Mouse (Mus musculus) gastrocnemius, postnatal 14 days (tissue): ENCODE results near the gene Gm49450. TPM values are rescaled to one million over a fixed set of nuclear protein-coding genes. Genes with fewer than 3 reads are reported as not detected.
"Not testable (repeated sequence)": the region's sequence is repeated elsewhere in the genome, so short reads cannot be mapped to it uniquely, and the experiment has no call there.

ENCODE experiments used
- DNase-seq: peaks from one replicate; pipeline ENCODE4 v3.0.0; 2021; ENCODE audit warnings: mixed read lengths
- intact Hi-C: fragments of 180-260 bp; cut with DNase I; formaldehyde crosslinking; loops from one replicate; pipeline ENCODE4 v1.15.1; 2025; ENCODE audit warnings: low total_unique reads
- total RNA-seq, 2 experiments: library from RNA; stranded (reverse); gene quantifications; 2 replicates each; pipeline ENCODE4 v1.2.3; 2021

The Gm49450 gene
- total RNA-seq, 2 experiments from 2014 or later: not detected

DNA sequence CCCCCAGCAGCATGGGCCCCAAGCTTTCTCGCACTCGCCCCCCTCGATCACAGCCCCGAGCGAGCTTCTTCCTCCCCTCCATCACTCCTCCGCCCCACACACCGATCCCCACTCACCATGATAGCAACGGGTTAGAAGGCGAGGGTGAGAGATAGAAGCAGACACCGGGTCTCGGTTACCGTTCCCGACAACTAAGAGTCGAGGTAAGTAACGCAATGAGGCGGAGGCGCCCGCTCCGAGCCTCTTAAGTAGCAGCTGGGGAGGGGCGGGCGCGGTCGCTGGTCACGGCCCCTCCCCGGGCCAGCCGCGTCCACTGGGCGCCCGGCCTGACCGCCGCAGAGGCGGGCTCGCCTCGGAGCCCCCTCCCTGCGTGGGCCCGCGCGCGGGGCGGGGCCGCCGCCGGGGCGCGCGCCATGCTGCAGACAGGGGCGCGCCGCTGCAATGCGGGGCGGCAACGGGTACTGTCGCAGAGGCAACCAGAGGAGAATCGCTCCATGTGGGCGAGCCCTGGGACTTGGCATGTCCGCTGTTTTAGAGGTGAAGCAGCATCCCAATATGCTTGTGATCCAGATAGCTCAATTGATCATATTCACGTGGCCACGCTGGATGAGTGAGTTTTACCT, 19.0 kb downstream of the Gm49450 start, which contains the start of gene Tuba1b:
Gene Tuba1b, minus strand, starts transcription at position 349 of the 623 bp plus-strand sequence.
- intact Hi-C loops: no loop called here

GRCm38 (mm10) chr15:98933833-98934216, 19.5 kb downstream of the Gm49450 start:
- DNase-seq: peak; percentile 96
- intact Hi-C loops: no loop called here

More for the DNA sequence above, 19.0 kb downstream of the Gm49450 start, which contains the start of gene Tuba1b:
- DNase-seq: peak; percentile 94

GRCm38 (mm10) chr15:98933004-98933671, 20.2 kb downstream of the Gm49450 start:
- intact Hi-C loops, DNase-seq: not testable (repeated sequence)

- intact Hi-C loops: no loop called here
Observed at GRCm38 (mm10) chr15:98930998-98931397, 22.4 kb downstream of the Gm49450 start.

GRCm38 (mm10) chr15:98930017-98930734, 23.2 kb downstream of the Gm49450 start:
- no peak for DNase-seq

More at GRCm38 (mm10) chr15:98930998-98931397, 22.4 kb downstream of the Gm49450 start:
- DNase-seq: no peak

DNA sequence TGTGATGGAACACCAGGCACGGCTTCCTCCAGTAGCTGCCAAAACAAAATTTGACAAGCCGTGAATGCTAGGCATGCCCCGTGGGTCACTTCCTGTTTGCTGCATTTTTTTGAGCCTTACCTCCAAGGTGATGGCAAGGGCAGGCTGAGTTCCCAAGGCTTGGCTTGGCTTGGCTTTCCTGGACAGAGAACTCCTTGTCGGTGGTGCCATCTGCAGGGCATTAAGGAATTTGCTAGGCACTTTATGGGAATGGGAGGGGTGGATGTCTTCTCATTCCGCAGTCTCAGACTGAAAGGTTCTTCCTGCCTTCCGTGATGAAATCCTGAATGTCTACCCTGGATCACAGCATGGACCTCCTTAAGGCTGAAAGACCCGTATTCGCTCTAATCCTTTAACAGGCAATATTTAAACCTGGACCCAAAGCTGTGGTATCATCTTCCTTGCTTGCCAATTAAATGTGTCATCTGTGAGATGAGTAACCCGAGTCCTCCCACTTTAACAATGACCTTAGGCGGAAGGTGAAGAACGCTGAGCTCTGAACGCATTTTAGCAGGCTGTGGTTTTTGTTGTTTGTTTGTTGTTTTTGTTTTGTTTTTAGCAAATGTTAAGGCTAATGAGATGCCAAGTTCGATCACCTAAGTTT, 24.6 kb downstream of the Gm49450 start:
- intact Hi-C loops: loop anchor here (5.0 kb wide), 2 partner anchors 36 to 51 kb away; partner anchors contain the start of gene Rhebl1
- DNase-seq: peak; percentile 70

More at GRCm38 (mm10) chr15:98930017-98930734, 23.2 kb downstream of the Gm49450 start:
- intact Hi-C loops: no loop called here

- no peak for DNase-seq
- intact Hi-C loops: loop anchor here (5.0 kb wide), 2 partner anchors 35 to 50 kb away; partner anchors contain the start of gene Rhebl1
Observed at GRCm38 (mm10) chr15:98927566-98927965, 25.8 kb downstream of the Gm49450 start.

DNA sequence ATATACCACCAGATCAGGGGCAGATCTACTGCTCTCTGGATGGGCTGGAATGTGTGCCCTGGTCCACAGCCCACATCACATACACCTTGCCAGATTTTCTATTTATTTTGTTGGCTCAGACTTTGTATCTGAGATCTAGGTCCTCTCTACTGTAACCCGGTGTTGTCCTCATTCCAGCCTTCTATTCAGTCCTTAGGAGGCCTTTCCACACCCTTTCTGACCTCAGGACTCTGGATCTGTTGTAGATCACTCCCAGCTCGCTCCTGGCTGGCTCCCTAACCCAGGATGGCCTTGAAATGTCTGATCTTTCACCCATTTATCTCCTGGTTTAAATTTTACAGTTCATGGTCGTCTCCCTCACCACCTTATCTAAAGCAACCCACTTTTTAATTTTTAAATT, 28.7 kb downstream of the Gm49450 start:
- intact Hi-C loops: loop anchor here (5.0 kb wide), 2 partner anchors 32 to 47 kb away; partner anchors contain the start of gene Rhebl1

DNA sequence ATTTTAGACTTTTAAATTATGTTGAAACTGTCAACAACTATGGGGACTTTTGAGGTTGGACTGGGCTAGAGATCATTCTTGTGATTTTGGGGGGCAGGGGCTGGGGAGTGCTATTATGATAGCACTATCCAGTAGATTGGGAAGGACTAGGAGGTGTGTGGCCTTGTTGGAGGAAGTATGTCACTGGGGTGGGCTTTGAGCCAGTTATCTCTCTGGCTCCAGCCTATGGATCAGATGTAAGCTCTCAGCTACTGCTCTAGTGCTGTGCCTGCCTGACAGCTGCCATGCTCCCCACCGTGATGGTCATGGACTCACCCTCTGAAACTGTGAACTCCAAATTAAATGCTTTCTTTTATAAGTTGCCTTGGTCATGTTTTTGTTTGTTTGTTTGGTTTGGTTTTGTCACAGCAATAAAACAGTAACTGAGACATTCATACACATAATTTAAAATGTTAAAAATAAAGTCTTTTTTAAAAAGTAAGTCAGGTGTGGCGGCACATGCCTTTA, 30.3 kb downstream of the Gm49450 start:
- DNase-seq: no peak
- intact Hi-C loops: no loop called here

More for the DNA sequence above, 28.7 kb downstream of the Gm49450 start:
- no peak for DNase-seq

DNA sequence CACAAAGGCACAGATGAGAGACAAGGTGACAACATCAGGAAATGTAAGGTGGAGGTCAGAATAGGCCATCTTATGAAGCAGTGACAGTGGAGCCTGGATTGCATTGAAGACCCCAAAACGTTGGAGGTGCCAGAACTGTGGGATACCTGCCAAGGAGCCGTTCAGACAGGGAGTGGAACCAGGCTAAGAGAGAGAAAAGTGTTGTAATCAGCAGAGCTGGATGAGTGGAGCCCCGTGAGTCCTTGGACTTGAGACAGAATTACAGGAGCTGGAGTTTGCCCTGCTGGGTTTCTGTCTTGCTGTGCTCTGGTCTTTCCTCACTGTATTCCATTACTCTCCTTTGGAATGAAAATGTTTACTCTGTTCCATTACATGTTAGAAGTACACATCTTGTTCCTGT, 30.8 kb downstream of the Gm49450 start:
- intact Hi-C loops: no loop called here

DNA sequence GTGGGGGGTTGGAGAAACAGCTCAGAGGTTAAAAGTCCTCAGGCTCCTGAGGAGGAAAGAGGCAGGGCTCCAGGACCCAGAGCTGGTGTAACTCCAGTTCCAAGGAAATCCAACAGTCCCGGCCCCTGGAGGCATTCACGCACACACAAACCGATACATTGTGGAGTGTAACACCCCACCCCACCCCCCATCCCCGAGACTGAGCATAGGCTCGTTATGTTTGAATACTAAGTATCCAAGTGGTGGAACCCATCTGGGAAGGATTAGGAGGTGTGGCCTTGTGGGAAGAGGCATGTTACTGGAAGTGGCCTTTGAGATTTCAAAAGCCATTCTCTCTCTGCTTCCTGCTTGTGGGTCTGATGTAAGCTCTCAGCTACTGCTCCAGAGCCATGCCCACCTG, 31.8 kb downstream of the Gm49450 start:
- intact Hi-C loops: no loop called here
- no peak for DNase-seq

More for the DNA sequence above, 30.8 kb downstream of the Gm49450 start:
- DNase-seq: no peak

DNA sequence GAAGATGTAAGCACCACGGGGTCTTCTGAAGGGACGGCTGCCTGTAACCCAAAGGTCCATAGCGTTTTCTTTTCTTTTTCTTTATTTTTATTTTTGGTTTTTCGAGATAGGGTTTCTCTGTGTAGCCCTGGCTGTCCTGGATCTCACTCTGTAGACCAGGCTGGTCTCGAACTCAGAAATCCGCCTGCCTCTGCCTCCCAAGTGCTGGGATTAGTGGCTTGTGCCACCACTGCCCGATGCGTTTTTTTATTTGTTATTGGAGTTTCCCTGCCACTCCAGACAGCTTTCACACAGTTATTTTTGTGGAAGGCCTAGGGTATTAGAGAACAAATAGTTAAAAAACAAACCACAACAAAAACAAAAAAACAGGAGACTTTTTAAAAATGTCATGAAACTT, 34.9 kb downstream of the Gm49450 start:
- DNase-seq, intact Hi-C loops: not testable (repeated sequence)

DNA sequence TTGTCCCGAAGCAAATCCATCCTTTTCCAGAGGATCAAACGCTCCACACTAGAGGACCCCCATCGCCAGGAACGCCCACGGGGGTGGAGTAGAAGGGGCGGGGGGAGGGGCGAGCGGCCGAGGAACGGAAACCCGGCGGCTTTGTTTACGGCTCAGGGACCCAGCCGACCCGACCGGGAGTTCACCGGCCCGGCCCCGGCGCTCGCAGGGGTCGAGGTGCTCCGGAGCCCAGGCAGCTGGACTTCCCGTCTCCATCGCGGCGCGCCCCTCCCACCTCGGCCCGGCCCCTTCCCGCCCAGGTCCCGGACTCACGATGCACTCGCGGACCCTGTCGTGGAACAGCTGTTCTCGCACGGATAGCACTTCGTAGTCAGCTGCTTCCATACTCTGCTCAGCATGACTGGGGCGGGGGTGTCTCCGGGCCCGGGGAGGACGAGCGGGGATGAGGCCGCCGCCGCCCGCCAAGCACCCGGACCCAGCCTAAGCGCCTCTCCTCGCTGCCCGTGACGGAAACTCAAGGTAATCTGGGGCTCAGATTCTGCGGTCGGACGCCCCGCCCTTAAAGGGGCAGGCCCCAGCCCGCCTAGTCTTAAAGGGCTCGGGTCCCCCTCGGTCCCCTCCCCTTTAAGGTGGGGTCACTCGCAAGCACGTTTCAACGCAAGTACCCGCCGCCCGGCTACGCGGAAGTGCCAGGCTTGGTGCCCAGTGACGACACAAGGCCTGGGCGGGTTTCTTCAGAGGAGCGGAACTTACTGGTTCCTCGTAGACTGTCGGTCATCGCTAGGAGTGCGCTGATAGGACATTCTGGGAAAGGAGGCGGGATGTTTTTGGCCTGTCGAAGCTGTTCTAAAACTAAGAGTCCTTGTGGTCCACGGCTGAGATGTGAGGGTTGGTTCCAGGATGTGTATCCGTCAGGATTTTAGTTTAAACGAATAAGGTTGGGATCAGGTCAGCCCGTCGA, 35.5 kb downstream of the Gm49450 start, which contains the start of gene Lmbr1l:
Gene Lmbr1l, minus strand, starts transcription at position 694 of the 961 bp plus-strand sequence.
- intact Hi-C loops: no loop called here
- DNase-seq: peak; percentile 99

- no peak for DNase-seq
- intact Hi-C loops: no loop called here
Observed at GRCm38 (mm10) chr15:98917091-98917490, 36.3 kb downstream of the Gm49450 start.

DNA sequence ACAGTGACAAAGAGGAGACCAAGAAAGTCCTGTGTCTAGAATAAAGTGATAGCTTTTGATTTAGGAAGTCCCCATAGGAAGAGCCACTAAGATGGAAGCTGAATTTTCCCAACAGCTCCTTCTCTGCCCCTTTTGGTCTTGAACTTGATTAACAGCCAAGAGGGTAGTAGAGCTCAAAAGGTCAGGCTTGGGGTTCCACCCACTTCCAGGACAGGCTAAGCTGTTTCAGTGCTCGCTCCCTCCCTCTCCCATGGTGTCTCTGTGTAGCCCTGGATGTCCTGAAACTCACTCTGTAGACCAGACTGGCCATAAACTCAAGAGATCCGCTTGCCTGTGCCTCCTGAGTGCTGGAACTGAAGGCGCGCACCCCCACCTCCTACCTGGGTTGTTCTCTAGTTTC, 37.3 kb downstream of the Gm49450 start:
- intact Hi-C loops: no loop called here
- no peak for DNase-seq

DNA sequence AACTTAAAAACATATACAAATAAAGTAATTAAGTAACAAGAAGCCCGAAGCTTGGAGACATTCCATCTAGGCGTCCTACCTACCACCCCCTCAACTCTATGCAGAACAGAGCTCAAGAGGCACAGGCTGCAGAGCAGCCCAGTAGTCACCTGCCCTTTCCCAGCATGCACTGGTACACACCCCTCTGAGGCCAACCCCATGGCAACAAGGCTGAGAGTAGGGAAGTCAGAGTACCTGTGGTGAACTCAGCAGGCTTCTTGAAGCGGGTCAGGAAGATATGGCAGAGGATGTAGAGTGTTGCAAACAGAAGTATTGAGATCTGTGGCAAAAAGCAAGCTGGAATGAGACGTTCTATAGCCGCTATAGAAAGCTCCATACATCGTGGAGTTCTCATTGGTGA, 38.4 kb downstream of the Gm49450 start:
- DNase-seq: no peak
- intact Hi-C loops: no loop called here

GRCm38 (mm10) chr15:98904692-98905091, 48.7 kb downstream of the Gm49450 start:
- intact Hi-C loops: no loop called here
- no peak for DNase-seq

DNA sequence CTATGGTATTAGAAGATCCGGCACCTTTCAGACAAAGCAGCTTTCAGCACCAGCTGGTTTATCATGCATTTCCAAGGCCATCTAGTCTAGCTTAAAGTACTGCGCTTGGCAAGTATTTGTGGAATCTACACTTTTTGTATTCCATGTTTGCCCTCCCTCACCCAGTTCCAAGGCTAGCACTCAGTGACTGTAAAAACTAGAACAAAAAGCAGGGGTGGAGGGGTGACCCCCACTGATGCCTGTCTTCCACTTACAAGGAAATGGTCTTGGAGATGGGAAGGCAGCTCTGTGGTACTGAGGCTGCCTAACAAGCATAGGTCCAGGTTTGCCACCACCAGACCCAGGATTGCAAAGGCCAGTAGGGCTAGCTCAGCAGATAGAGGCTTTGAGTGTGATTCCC, 50.8 kb downstream of the Gm49450 start:
- intact Hi-C loops: no loop called here

More for the DNA sequence above, 50.8 kb downstream of the Gm49450 start:
- no peak for DNase-seq
